Mouse (Mus musculus): Measurements from ENCODE around the gene Mnat1. TPM values are rescaled to one million over a fixed set of nuclear protein-coding genes. Genes with fewer than 3 reads are reported as not detected.
"Not testable (repeated sequence)": the region's sequence is repeated elsewhere in the genome, so short reads cannot be mapped to it uniquely, and the experiment has no call there.

Gene Mnat1
- polyA plus RNA-seq, 1 experiment, result 7.9 TPM

DNA sequence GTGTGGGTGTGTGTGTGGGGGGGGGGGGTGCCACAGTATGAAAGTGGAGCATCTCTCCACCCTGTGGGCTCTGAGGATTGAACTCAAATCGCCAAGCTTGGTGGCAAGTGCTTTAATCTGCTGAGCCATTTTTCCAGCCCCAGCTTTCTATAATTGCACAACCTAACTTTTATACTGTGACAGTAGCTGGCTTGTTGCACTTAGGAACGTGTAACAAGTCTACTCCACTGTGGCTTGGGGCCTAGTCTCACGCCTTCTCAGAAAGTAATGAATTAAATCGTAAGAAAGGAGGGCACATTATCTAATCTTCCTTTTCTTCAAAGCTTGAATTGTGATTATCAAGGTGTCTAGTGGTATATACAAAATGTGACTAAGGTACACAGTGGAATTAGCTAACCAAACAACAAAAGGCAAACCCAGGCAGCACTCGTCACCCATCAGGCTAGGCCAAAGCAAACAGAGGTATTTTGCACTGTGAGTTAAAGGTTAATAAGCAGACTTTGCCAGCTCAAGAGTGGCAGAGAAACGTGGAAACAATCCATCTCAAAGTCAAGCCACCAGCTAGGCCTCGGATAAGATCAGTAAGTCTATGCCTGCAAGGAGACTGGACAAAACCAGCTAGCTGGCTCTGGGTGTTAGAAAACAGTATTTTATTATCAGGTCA, 32.7 kb upstream of the Mnat1 start:
- Histone ChIP-seq H3K27ac (ENCODE audit: insufficient read depth, low read depth, low read length) (0 out of 2 replicates have a peak overlapping the region, but pooled peaks have one; percentile 33), H3K4me3 (ENCODE audit: insufficient read depth, low read depth, low read length) (no peak overlapping the region), H3K4me1 (ENCODE audit: control insufficient read depth, insufficient read depth, low read length) (no peaks in the 10 kb centered on the region), H3K36me3 (ENCODE audit: control insufficient read depth, insufficient read depth, low read length) (no peaks in the 10 kb centered on the region), H3K27me3 (replicated peaks; ENCODE audit: control insufficient read depth, insufficient read depth, low read length) (no peaks in the 10 kb centered on the region)
- 57% methylated on average over 7 of the region's 7 CpGs for WGBS
- no peak for TF ChIP-seq POLR2A (IDR thresholded peaks at IDR 0.05; ENCODE audit: low read depth, low read length)
- no peak for TF ChIP-seq CTCF (conservative IDR thresholded peaks at IDR 0.05; ENCODE audit: insufficient read depth, insufficient read length, low read depth, low read length)
- DNase-seq, result peak; percentile 71

DNA sequence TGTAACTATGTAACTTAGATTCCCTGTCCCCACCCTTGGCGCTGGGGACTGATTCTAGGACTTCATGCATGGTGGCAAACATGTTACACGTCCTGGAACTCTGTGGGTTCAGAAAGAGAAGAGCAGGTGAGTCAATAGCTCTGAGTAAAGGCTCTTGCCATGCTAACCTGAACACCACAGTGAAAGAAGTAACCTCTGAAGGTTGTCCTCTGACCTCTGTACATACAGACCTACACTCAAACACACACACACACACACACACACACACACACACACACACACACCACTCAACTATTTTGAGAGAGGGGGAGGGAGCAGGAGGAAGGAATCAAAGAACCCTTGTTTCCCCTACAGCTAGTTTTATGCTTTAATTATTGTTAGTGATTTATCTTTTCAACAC, 29.3 kb upstream of the Mnat1 start:
- DNase-seq, result no peak
- no peaks in the 10 kb centered on the region for H3K36me3 ChIP-seq (ENCODE audit: control insufficient read depth, insufficient read depth, low read length)
- H3K27ac ChIP-seq (ENCODE audit: insufficient read depth, low read depth, low read length), result no peak overlapping the region
- no peaks in the 10 kb centered on the region for H3K27me3 ChIP-seq (replicated peaks; ENCODE audit: control insufficient read depth, insufficient read depth, low read length)
- TF ChIP-seq CTCF (conservative IDR thresholded peaks at IDR 0.05; ENCODE audit: insufficient read depth, insufficient read length, low read depth, low read length), result no peak
- no peak for TF ChIP-seq POLR2A (IDR thresholded peaks at IDR 0.05; ENCODE audit: low read depth, low read length)
- H3K4me1 ChIP-seq (ENCODE audit: control insufficient read depth, insufficient read depth, low read length), result no peaks in the 10 kb centered on the region; the same call in 1 of the 2 replicates
- H3K4me3 ChIP-seq (ENCODE audit: insufficient read depth, low read depth, low read length), result no peak overlapping the region
- WGBS, result 85% methylated on average over 2 of the region's 2 CpGs

DNA sequence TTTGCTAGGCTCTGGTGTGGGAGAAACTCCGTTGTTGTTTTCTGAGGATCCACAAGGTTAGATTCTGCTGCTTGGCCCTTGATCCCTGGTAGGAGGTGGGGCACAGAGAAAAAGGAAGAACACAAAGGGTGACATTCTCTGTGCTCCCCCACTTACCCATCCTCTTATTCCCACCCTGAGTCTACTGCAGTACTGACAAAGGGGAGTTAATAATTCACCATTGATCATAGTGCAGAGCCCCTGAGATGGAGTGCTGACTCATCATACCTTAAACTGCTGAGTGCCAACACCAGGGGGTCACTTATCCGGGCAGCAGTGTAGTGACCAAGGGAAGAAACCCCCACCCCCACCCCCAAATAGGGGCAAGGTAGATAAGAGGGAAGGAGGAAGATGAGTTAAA, 28.9 kb upstream of the Mnat1 start:
- no peak overlapping the region for H3K4me3 ChIP-seq (ENCODE audit: insufficient read depth, low read depth, low read length)
- WGBS, result 24% methylated on average over 2 of the region's 2 CpGs
- H3K27me3 ChIP-seq (replicated peaks; ENCODE audit: control insufficient read depth, insufficient read depth, low read length), result no peaks in the 10 kb centered on the region
- H3K36me3 ChIP-seq (ENCODE audit: control insufficient read depth, insufficient read depth, low read length), result no peaks in the 10 kb centered on the region
- no peak overlapping the region for H3K27ac ChIP-seq (ENCODE audit: insufficient read depth, low read depth, low read length)
- no peak for TF ChIP-seq CTCF (conservative IDR thresholded peaks at IDR 0.05; ENCODE audit: insufficient read depth, insufficient read length, low read depth, low read length)
- no peak for TF ChIP-seq POLR2A (IDR thresholded peaks at IDR 0.05; ENCODE audit: low read depth, low read length)
- H3K4me1 ChIP-seq (ENCODE audit: control insufficient read depth, insufficient read depth, low read length), result no peaks in the 10 kb centered on the region; the same call in 1 of the 2 replicates
- DNase-seq, result no peak

DNA sequence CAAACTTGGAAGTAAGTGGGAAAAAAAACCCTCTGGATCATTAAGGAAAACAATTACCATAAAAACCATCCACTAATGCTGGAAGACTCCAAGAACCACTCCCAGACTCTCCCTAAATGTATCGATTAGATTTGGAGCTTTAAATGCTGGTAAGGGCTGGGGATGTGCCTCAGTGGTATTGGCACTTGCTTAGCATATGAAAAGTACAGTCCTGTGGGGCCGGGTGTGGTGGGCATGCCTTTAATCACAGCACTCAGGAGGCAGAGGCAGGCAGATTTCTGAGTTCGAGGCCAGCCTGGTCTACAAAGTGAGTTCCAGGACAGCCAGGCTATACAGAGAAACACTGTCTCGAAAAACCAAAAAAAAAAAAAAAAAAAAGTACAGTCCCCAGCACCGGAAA, 27.3 kb upstream of the Mnat1 start:
- H3K4me1 ChIP-seq (ENCODE audit: control insufficient read depth, insufficient read depth, low read length); H3K27ac ChIP-seq (ENCODE audit: insufficient read depth, low read depth, low read length); H3K27me3 ChIP-seq (replicated peaks; ENCODE audit: control insufficient read depth, insufficient read depth, low read length); H3K36me3 ChIP-seq (ENCODE audit: control insufficient read depth, insufficient read depth, low read length); DNase-seq; H3K4me3 ChIP-seq (ENCODE audit: insufficient read depth, low read depth, low read length): not testable (repeated sequence)
- 89% methylated on average over 5 of the region's 5 CpGs for WGBS

DNA sequence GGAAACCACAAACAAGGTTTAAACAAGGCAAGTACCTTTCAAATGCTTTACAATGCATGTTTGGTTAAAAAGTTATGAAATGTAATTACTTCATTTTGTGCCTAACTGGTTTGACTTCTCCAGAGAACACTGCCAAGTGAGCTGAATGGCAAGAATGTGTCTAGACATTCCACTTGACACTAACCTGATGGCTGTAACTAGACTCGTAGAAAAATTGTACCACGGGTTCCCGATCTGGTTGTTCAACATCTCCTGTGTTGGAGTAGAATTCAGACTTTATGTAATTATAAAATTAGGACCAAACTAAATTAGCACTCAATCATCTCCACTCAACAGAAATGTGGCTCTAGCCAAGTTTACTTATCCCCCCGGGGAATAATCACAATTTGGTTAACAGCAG, 24.9 kb upstream of the Mnat1 start:
- TF ChIP-seq CTCF (conservative IDR thresholded peaks at IDR 0.05; ENCODE audit: insufficient read depth, insufficient read length, low read depth, low read length) (no peak), POLR2A (IDR thresholded peaks at IDR 0.05; ENCODE audit: low read depth, low read length) (no peak)
- WGBS, result 64% methylated on average over 4 of the region's 4 CpGs

DNA sequence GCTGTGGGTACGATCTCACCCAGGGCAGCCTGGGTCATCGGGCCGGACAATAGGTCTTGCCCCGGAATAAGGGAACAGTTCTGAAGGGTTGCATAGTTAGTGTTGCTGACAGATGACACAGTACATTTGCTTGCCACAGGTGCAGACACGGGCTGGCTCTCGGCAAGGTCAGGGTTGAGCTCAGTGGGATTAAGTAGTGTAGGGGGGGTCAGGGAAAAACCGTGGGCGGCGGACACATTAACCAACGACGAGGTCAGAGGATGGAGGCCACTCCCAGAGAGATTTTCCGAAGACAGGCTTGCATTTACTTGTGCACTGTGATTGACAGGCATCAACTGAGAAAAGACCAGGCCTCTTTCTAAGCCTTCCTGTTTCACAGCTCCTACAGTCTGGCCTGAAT, 19.8 kb upstream of the Mnat1 start:
- Histone ChIP-seq H3K4me1 (ENCODE audit: control insufficient read depth, insufficient read depth, low read length) (no peaks in the 10 kb centered on the region; the same call in 1 of the 2 replicates), H3K27ac (ENCODE audit: insufficient read depth, low read depth, low read length) (no peak overlapping the region), H3K4me3 (ENCODE audit: insufficient read depth, low read depth, low read length) (no peak overlapping the region), H3K27me3 (replicated peaks; ENCODE audit: control insufficient read depth, insufficient read depth, low read length) (no peaks in the 10 kb centered on the region), H3K36me3 (ENCODE audit: control insufficient read depth, insufficient read depth, low read length) (no peaks in the 10 kb centered on the region; the same call in 1 of the 2 replicates)
- WGBS, result 77% methylated on average over 12 of the region's 12 CpGs
- DNase-seq, result no peak
- no peak for TF ChIP-seq CTCF (conservative IDR thresholded peaks at IDR 0.05; ENCODE audit: insufficient read depth, insufficient read length, low read depth, low read length)
- TF ChIP-seq POLR2A (IDR thresholded peaks at IDR 0.05; ENCODE audit: low read depth, low read length), result no peak

More for the DNA sequence above, 24.9 kb upstream of the Mnat1 start:
- Histone ChIP-seq H3K36me3 (ENCODE audit: control insufficient read depth, insufficient read depth, low read length) (no peaks in the 10 kb centered on the region; the same call in 1 of the 2 replicates), H3K4me3 (ENCODE audit: insufficient read depth, low read depth, low read length) (no peak overlapping the region), H3K4me1 (ENCODE audit: control insufficient read depth, insufficient read depth, low read length) (no peaks in the 10 kb centered on the region; the same call in 1 of the 2 replicates), H3K27ac (ENCODE audit: insufficient read depth, low read depth, low read length) (0 out of 2 replicates have a peak overlapping the region, but pooled peaks have one; percentile 31), H3K27me3 (replicated peaks; ENCODE audit: control insufficient read depth, insufficient read depth, low read length) (no peaks in the 10 kb centered on the region)
- DNase-seq, result peak; percentile 33

DNA sequence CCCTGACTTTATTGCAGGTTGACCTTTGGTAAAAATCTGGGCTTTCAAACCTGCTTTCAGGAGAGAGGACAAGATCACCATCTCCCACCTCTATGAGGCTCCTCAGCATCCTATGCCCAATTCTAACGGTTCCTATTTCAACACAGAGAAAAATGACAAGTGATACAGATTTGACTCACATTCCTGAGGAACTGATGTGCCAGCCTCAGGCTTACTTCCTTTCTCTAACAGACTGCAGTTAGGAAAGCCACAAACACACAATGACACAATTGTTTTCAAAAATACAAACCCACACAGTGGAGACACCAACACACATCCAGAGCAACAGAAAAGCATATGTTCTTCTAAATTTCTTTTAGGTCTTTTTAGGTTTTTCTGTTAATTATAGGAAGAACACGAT, 15.7 kb upstream of the Mnat1 start:
- WGBS, result 71% methylated on average over 2 of the region's 2 CpGs
- Histone ChIP-seq H3K27me3 (replicated peaks; ENCODE audit: control insufficient read depth, insufficient read depth, low read length) (no peaks in the 10 kb centered on the region), H3K4me1 (ENCODE audit: control insufficient read depth, insufficient read depth, low read length) (no peaks in the 10 kb centered on the region), H3K4me3 (ENCODE audit: insufficient read depth, low read depth, low read length) (no peak overlapping the region), H3K36me3 (ENCODE audit: control insufficient read depth, insufficient read depth, low read length) (no peaks in the 10 kb centered on the region; the same call in 1 of the 2 replicates), H3K27ac (ENCODE audit: insufficient read depth, low read depth, low read length) (no peak overlapping the region)
- no peak for DNase-seq
- no peak for TF ChIP-seq POLR2A (IDR thresholded peaks at IDR 0.05; ENCODE audit: low read depth, low read length)
